Mouse (Mus musculus) testis, adult 2 months (tissue): Measurements from ENCODE around the gene Rad54l.

Experiments used
- CTCF ChIP-seq: fragments of 200-500 bp; IDR thresholded peaks from 2 replicates; pipeline ENCODE4 v1.5.1; 2012; ENCODE audit warnings: low read depth, mild to moderate bottlenecking, inconsistent platforms, low read length, moderate library complexity; ENCODE audit not compliant: control insufficient read depth, insufficient read depth, insufficient replicate concordance
- POLR2A ChIP-seq: fragments of 200-500 bp; IDR thresholded peaks from 2 replicates; pipeline ENCODE4 v1.6.1; 2012; ENCODE audit warnings: low read depth, mild to moderate bottlenecking, inconsistent platforms, low read length, moderate library complexity; ENCODE audit not compliant: control insufficient read depth

GRCm38 (mm10) chr4:116164759-116165554, 41.5 kb upstream of the Rad54l start:
- TF ChIP-seq CTCF (no peak), POLR2A (no peak)
